ENCODE assay signal across 8 mouse cellular contexts in genomic region chr3:95315094-95315843, GRCm38 (mm10). TPM values are rescaled to one million over a fixed set of nuclear protein-coding genes. Genes with fewer than 3 reads are reported as not detected.
DNase-seq lines count a peak whose midpoint lies in the region; ATAC-seq and TF ChIP-seq lines count a peak whose summit lies in the region.

No protein-coding gene starts in this region.

- peak overlapping the region; percentile 90 for H3K9ac ChIP-seq in hindbrain, embryonic 14.5 days

- DNase-seq in Patski (ENCODE audit: low read depth, low spot score): peak; percentile 61
- DNase-seq in cerebellum, postnatal 10 days: peak; percentile 88 to 92
- peak; percentile 41 to 48 for DNase-seq in frontal cortex, postnatal 25 days (ENCODE audit: low spot score in 2 of 2)
- peak; percentile 73 for DNase-seq in hindbrain, embryonic 14.5 days (ENCODE audit: low spot score)
- peak; percentile 43 to 92 for DNase-seq in left cerebral cortex, postnatal 10 days (ENCODE audit: extremely low spot score in 1 of 2, low spot score in 2 of 2)
- peak; percentile 82 to 86 for DNase-seq in right cerebral cortex, postnatal 10 days (ENCODE audit: low spot score in 2 of 2)
- peak; percentile 93 for DNase-seq in urinary bladder, postnatal 14 days (ENCODE audit: low spot score)

- intact Hi-C loops in left cerebral cortex, postnatal 10 days (cut with DNase I): no loop called here

- CTCF ChIA-PET in Patski (lab: Charles Lee): interaction anchor here (1.1 to 2.5 kb wide), 6 partner anchors 10 to 79 kb away, joined by 3 to 7 read pairs (median 4); no protein-coding TSS in a partner anchor

- peaks cover 24% of the 10 kb centered on the region for H3K4me1 ChIP-seq in hindbrain, embryonic 14.5 days (replicated peaks; ENCODE audit: control insufficient read depth, insufficient read depth, low read length)

- POLR2A ChIA-PET in Patski (lab: Charles Lee): interaction anchor here (0.7 to 1.8 kb wide), 8 partner anchors 8 to 188 kb away, joined by 3 to 5 read pairs (median 3); no protein-coding TSS in a partner anchor

- H3K27me3 ChIP-seq in Patski: no peaks in the 10 kb centered on the region
- no peaks in the 10 kb centered on the region for H3K27me3 ChIP-seq in hindbrain, embryonic 14.5 days (ENCODE audit: control insufficient read depth, insufficient read depth, low read length)

- H3K4me3 ChIP-seq in hindbrain, embryonic 14.5 days (replicated peaks; ENCODE audit: low read length): peak overlapping the region; percentile 84

- peaks cover 4% of the 10 kb centered on the region for H3K36me3 ChIP-seq in hindbrain, embryonic 14.5 days (replicated peaks; ENCODE audit: control insufficient read depth, insufficient read depth)

- H3K9me3 ChIP-seq in hindbrain, embryonic 14.5 days (ENCODE audit: control insufficient read depth, low read length): no peaks in the 10 kb centered on the region

- peak overlapping the region; percentile 60 for H3K4me2 ChIP-seq in hindbrain, embryonic 14.5 days (replicated peaks)

- peak; percentile 68 for ATAC-seq in Patski
- ATAC-seq in hindbrain, embryonic 14.5 days (ENCODE audit: low FRiP score): peak; percentile 90
- ATAC-seq in megakaryocyte progenitor cell, adult 5-6 weeks (replicated peaks; ENCODE audit: poor library complexity): peak; percentile 55

- peak overlapping the region; percentile 91 for H3K27ac ChIP-seq in hindbrain, embryonic 14.5 days

- under 1% methylated on average over 58 of the region's 71 CpGs for WGBS in hindbrain, embryonic 14.5 days

- in situ Hi-C loops in Patski (cut with MboI; ENCODE audit: low pct_unique_long_range_greater_than_20kb): no loop called here

- no peak for TF ChIP-seq CTCF in Patski (IDR thresholded peaks at IDR 0.05)

RNA-seq across cellular contexts. Expression of gene Cers2, which starts 0.7 kb away (rescaled TPM):
- 366 TPM for polyA plus RNA-seq in Patski (2021)
- 81.8 and 88.3 TPM in 2 replicates for polyA plus RNA-seq in hindbrain, embryonic 14.5 days (2014; fragmentation: Nextera tagmentation; extraction: Ambion mirVana)
- 10 to 100 TPM; 39.2 to 40.3 TPM for total RNA-seq in left cerebral cortex, postnatal 10 days (2021)
- total RNA-seq in megakaryocyte progenitor cell, adult 5-6 weeks (2015): 193 and 203 TPM in 2 replicates
- 91.3 and 98.4 TPM in 2 replicates for total RNA-seq in megakaryocyte progenitor cell, adult 5-6 weeks (2017)

RNA-seq across cellular contexts. Expression of gene Anxa9, which starts 8.3 kb away (rescaled TPM):
- polyA plus RNA-seq in Patski (2021): 7.1 TPM
- 0.24 and 0.52 TPM in 2 replicates for polyA plus RNA-seq in hindbrain, embryonic 14.5 days (2014; fragmentation: Nextera tagmentation; extraction: Ambion mirVana)
- total RNA-seq in left cerebral cortex, postnatal 10 days (2021): under 1 TPM; 0.36 to 0.41 TPM
- total RNA-seq in megakaryocyte progenitor cell, adult 5-6 weeks (2015): 11.2 and 15.9 TPM in 2 replicates
- 5.5 and 7.0 TPM in 2 replicates for total RNA-seq in megakaryocyte progenitor cell, adult 5-6 weeks (2017)

RNA-seq across cellular contexts. Expression of gene Prune1, which starts 33.4 kb away (rescaled TPM):
- polyA plus RNA-seq in Patski (2021): 42.2 TPM
- polyA plus RNA-seq in hindbrain, embryonic 14.5 days (2014; fragmentation: Nextera tagmentation; extraction: Ambion mirVana): 63.8 and 66.0 TPM in 2 replicates
- total RNA-seq in left cerebral cortex, postnatal 10 days (2021): 10 to 100 TPM; 44.3 to 46.4 TPM
- total RNA-seq in megakaryocyte progenitor cell, adult 5-6 weeks (2015): 14.8 and 15.2 TPM in 2 replicates
- 7.8 and 11.8 TPM in 2 replicates for total RNA-seq in megakaryocyte progenitor cell, adult 5-6 weeks (2017)

RNA-seq across cellular contexts. Expression of gene Mindy1, which starts 34.1 kb away (rescaled TPM):
- 80.5 TPM for polyA plus RNA-seq in Patski (2021)
- polyA plus RNA-seq in hindbrain, embryonic 14.5 days (2014; fragmentation: Nextera tagmentation; extraction: Ambion mirVana): 37.8 and 38.9 TPM in 2 replicates
- total RNA-seq in left cerebral cortex, postnatal 10 days (2021): 10 to 100 TPM; 25.3 to 26.2 TPM
- 30.9 and 33.2 TPM in 2 replicates for total RNA-seq in megakaryocyte progenitor cell, adult 5-6 weeks (2015)
- total RNA-seq in megakaryocyte progenitor cell, adult 5-6 weeks (2017): 22.7 and 23.6 TPM in 2 replicates

RNA-seq across cellular contexts. Expression of gene Setdb1, which starts 41.7 kb away (rescaled TPM):
- 58.6 TPM for polyA plus RNA-seq in Patski (2021)
- 47.6 and 54.2 TPM in 2 replicates for polyA plus RNA-seq in hindbrain, embryonic 14.5 days (2014; fragmentation: Nextera tagmentation; extraction: Ambion mirVana)
- total RNA-seq in left cerebral cortex, postnatal 10 days (2021): 10 to 100 TPM; 46.8 to 47.2 TPM
- 37.0 and 37.8 TPM in 2 replicates for total RNA-seq in megakaryocyte progenitor cell, adult 5-6 weeks (2015)
- total RNA-seq in megakaryocyte progenitor cell, adult 5-6 weeks (2017): 31.5 and 34.7 TPM in 2 replicates

Comparison
In these comparisons a context has a peak if more than half of its experiments do, and no peak if none do; other contexts are left out.
1. Peak in every context shown above with its lines: DNase-seq, ATAC-seq, H3K4me3 ChIP-seq and H3K27ac ChIP-seq.
2. RNA of gene Anxa9, which starts 8.3 kb away (total RNA-seq): 5.5 to 15.9 TPM in megakaryocyte progenitor cell, adult 5-6 weeks; 0.36 to 0.41 TPM in left cerebral cortex, postnatal 10 days; every median in the first group is over 4 times any median in the second.